Mouse (Mus musculus) thymus, postnatal 4 days (tissue): ENCODE data around the gene Pias1.

Experiments
- DNase-seq: peaks from one replicate; pipeline ENCODE4 v3.0.0; 2021

Pias1 gene

DNA sequence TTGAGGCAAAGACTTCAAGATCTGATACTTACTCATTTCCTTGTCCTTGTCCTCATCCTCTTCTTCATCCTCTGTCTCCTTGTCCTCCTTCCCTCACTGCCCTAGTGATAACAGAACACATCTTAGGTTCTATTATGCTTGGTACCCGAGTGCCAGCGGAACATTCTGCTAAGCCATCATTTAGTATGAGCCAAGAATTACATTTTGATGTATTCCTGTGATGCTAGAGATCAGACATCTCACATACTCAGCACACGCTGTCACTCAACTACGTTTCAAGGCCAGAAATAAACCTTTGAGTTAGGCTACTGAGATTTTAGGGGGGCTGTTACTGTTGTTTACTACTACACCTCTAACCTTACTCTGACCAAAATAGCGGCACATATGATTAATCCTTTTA lies at the start of gene Pias1:
Gene Pias1 (minus strand): TSS at position 101 of the 400 bp plus-strand sequence.
- DNase-seq, result no peak

DNA sequence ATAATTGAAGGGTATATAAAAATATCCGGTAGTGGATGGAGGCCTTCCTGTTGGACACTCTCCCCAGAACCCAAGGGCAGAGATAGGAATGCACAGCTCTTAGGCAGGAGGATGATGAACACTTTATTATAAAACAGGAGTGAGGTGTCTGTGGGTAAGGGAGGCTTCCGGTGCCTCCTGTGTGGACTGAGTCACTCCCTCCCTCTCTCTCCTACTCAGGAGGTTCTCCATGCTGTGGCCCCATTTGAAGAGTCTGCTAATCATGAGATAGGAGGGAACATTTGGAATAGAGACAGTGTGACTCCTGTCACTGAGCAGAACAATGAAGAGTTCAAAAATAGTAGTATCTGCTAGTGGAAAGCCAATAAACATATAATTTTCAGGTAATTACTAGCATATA lies 47.7 kb upstream of the Pias1 start:
- DNase-seq, result no peak

DNA sequence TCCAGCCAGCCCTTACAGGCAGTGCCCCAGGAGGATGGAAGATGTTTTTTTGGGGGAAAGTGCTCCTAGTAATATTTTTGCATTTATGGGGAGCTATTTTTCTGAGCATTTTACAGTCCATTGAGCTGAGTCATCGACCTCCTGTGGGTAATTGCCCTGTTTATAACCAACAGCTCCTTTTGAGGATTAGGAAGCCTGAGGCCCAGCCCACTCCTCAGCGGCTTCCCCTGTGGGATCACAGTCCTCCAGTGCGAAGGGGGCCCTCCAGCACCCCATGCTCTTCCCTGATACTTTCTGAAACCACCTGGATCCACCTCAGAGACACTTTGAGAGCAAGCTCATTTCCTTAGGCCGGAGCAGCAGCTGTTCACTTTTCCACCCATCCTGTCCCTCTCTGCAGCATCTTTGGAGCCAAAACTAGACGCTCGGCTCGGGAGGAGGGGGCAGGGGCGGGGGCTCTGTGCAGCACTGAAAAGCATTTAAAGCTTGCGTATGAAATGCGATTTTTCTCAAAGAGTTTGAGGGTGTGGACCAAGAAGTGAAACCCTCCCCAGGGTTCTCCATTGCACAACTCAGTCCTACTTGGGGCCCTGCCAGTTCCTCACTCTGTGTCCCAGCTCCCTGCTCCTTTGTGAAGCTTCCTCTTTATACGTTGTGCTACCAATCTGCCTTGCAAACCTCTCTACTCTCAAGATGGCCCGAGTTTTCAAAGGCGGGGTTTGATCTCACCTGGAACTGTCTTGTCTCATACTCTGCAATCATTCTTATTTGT lies 43.5 kb upstream of the Pias1 start:
- no peak for DNase-seq

DNA sequence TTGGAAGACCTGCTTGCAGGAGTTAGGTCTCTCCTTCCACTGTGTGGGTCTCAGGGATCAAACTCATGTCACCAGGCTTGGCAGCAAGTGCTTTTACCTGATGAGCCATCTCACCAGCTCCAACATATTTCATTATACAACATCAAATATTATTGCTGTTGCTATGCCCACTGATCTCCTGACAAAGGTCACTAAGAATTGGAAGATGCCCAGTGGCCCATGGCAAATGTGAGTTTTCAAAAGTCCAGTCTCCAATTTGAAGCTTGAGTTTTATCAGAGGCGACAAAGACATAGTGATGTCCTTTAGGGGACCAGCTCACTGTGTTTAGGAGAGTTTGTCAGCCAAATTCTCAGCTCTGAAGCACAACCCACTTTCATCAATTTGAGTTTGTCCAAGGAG lies 34.8 kb upstream of the Pias1 start:
- DNase-seq, result no peak

DNA sequence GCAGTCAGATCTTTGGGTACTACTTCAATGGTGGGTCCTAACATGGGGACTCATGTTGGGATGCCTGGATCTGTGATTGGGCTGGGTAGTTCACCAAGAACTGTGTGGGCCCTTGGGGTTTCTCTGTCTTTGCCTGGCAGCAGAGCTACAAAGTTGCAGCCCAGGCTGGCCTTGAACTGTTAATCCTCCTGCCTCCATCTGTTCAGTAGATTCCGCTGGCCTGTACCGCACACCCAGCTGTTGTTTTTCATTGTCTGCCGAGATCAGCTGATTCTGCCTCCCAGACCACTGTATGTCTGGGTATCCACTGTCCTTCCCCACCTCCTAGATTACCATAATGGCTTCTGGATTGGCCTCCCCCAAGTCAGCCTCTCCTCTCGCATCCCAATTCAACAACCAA lies 19.6 kb upstream of the Pias1 start:
- no peak for DNase-seq

DNA sequence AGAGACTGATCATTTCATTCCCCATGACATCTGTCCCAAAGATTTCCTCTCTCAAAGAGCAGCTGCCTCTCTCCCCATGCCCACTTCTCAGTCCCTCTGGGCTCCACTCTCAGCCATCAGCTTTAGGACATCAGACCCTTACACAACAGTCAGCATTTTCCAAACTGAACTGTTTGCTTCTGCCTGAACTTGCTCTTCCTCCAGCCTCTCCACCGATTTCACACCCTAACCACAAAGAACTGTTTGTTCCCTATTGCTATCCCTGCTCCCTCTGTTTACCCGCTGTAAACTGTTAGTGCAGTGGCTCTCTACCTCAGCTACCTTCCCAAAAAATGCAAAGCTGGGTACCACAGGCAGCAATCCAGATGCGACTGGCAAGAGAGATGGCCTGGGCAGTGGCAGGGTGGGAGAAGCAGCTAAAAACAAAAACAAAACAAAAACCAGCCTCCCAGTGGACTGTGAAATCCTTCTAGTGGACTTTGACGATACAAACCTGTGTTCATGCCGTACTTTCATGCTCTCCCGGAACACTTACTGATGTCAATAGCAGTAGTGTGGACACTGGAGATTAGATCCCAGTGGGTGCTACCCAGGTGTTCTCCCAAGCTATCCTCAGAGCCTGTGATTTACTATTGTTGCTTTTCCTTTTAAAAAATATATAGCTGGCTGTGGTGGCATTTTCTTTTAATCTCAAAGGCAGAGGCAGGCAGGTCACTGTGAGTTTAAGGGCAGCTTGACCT lies 18.5 kb upstream of the Pias1 start:
- DNase-seq, result no peak

DNA sequence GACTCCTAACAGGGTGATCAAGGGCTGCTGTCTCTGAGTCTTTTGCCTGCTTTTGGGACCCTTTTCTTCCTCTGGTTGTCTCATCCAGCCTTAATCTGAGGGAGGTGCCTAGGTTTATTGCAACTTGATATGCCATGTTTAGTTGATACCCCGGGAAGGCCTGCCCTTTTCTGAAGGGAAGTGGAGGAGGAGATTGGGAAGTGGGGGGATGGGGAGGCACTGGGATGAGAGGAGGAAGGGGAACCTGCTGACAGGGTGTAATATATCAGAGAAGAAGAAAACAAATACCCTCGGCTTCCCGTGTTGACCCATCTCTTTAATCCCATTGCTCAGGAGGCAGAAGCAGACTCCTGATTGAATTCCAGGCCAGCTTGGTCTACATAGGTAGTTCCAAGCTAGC lies 10.8 kb upstream of the Pias1 start:
- DNase-seq, result no peak

DNA sequence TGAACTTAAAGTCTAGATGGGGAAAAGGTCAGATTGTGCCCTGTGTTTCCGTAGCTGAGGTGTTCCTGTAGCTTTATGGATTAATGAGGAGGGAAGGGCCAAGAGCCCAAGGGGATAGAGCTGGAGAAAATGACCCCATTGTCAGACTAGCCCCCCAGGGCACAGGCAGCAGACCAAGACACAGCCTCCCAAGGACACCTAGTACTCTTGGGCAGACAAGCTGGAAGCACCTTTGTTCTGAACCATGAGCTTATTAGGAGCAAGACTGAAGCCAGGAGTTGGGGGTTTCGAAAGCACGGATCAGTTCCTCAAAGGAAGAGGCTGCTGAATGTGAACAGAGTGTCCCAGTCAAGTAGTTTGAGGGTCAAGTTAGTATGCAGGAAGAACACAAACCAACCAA lies 9.9 kb upstream of the Pias1 start:
- DNase-seq, result no peak

DNA sequence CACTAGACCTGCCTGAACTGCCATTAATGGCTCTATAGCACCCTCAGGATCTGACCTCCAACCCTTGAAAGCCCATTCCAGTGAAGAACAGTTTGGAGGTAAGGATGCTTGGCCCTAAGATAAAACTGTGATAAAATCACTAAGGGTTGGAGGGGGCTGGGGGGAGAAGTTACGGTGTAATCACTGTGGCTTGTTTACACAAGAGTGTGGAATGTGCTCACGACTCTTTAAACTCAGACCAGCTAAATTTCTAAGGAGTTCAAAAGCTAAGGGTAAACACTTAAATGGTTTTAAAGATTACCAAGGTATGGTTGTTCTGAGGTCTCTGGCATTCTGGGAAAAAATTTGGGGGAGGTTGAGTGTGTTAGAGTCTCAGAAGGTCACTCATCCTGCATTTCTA lies 7.5 kb upstream of the Pias1 start:
- DNase-seq, result no peak

DNA sequence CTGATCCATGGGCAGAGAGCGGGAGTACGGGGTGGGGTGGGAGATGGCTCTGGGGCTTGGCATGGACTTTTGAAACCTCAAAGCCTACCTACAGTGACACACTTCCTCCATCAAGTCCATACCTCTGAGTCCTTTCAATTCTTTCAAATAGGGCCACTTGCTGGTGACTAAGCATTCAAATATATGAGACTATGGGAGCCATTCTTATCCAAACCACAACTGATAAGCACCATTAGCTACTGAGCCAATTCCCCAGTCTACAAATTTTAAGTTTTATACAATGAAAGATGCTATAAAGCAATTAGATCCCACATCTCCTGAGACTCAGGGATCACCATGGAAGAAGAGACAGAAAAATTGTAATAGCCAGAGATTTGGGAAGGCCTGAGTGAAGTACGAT lies 2.4 kb upstream of the Pias1 start:
- no peak for DNase-seq

DNA sequence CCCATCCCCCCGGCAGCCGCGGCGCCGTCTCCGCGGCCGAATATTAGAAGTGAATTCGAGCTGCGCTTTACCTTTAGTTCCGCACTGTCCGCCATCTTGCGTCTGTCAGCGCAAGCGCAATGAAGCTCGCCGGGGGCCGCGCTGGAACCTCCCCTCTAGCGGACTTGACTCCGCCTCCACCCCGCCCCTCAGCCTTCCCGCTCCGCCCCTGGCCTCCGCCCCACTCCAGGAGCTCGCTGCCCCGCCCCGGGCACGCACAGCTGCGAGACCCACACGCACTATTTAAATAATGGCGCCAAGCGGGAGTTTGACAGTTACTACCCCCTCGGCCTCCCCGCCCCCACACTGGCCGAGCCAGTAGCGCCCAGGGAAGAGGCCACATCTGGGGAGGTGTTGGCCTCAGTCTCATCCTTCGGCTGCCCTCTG lies 6.9 kb downstream of the Pias1 start:
- DNase-seq, result peak; percentile 100

DNA sequence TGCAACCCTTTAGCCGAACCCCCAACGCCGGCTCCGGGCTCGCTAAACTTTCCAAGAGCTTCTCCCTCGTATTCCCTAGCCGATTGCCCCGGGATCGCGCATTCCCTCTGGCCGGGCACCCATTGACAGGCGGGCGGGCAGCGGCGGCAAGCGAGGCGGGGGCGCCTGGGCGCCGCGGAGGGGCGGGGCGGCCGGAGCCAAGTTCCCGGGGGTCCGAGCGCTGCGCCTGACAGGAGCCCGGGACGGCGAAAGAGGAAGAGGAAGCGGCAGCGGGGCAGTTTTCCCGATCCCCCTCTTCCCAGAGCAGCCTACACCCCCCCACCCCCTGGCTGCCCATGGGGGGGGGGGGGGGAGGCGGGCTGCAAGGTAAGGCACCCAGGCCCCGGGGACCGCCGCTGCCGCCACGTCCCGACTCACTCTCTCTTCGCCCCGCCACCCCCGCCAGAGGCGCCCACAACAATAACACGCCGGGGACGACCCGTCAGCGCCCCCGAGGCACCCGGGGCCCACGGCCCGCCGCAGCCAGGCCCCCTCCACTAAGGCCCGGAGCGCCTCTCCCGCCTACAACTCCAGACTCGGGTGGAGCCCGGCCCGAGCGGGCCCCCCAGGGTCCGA lies 7.5 kb downstream of the Pias1 start:
- peak; percentile 85 for DNase-seq

DNA sequence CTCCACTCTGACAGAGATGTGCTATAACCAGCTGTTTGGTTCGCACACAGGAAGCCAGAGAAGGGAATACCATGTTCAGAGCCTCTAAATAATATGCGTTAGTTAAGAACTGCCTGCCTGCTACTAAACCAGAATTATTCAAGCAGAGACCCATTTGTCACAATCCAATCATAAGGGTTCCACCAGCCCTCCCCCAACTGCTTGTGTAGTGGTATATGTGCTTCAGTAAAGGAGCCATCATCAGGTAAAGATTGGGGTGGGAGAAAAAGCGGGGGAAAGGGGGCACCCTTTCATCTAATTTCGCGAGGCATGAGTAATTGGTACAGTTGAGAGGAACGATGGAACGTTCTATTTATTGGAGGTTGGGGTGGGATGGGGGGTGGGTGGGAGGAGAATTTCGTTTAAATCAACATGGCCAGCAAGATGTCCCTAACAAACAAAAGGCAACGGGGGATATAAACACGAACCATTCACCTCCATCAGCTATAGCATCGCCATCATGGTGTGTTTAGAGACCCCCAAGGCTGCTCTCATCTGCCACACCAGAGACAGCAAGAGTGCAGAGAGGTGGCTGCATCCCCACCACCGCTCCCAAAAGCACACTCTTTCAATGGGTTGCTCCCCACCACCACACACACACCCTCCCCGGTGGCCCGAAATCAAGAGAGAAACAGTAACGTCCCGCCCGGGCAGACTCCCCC lies 8.1 kb downstream of the Pias1 start:
- DNase-seq, result no peak

DNA sequence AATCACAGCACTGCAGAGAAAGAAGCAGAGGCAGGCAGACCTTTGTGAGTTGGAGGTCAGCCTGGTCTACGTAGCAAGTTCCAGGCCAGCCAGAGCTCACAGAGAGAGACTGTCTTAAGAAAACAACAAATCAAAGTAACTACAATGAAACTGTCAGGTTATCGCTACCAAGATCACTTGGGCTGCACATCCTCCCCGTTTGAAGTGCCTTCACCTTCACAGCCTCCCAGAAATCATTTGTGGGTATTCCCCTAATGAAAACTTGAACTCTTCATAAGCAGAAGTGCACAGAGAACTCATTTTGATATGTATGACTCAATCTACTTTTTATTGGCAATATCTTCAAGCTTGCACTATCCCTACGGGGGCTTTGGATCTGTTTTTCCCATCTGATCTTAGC lies 10.6 kb downstream of the Pias1 start:
- DNase-seq, result no peak

DNA sequence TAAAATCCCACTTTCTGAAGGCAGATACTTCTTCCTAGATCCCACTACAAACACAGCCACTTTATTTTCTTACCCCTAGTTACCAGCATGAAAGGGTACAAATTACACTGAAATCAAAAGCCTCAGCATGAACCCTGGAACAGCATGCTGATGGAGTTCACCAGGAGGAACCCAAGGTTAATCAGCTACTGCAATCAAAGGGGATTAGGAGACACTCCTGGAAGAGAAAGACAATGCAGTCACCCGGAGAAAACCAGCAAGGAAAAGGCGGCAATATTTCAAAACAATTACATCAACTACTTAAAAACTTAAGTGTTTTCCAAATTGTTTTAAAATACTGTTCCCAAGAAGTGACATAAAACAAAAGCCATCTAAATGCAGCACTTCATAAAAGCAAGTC lies 11.9 kb downstream of the Pias1 start:
- DNase-seq, result no peak

DNA sequence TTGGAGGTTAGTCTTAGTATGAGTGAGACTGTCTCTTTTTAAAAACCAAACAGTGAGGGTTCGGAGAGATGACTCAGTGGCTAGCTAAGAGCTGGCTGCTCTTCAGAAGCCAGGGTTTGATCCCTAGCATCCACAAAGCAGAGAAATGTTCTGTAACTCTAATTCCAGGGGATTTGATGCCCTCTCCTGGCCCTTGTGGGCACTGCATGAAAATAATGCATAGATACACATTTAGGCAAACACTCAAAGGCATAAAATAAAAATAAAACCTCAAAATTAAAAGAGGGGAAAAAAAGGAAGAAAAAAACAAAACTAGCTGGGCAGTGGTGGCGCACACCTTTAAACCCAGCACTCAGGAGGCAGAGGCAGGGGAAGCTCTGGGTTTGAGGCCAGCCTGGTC lies 13.3 kb downstream of the Pias1 start:
- peak; percentile 64 for DNase-seq

DNA sequence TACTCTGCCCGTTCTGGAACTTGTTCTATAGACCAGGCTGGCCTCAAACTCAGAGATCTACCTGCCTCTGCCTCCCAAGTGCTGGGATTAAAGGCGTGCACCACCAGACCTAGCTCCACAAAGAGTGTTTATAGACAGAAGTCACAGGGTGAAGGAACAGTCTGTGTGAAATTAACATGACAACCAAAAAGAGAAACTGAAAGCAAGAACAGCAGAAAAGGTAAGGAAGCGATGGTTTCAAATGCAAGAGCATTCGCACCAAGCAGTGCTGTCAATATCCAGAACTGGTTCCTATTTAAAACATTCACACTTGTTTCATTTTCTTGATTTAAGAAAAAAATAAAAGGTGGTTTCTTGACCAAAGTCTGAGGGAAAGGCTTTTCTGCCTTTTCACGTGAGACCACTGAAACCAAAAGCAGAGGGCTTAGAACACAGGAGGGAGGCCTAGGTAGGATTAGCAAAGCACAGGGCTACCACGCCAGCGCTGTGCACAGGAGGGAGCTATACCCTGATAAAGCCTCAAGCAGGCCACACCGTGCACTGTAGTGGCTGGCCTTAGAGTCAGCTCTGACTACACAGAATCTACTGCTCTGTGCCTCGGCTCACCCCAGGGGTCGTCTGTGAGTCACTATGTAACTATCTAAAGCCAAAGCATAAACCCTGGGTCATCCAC lies 15.5 kb downstream of the Pias1 start:
- DNase-seq, result peak; percentile 53

DNA sequence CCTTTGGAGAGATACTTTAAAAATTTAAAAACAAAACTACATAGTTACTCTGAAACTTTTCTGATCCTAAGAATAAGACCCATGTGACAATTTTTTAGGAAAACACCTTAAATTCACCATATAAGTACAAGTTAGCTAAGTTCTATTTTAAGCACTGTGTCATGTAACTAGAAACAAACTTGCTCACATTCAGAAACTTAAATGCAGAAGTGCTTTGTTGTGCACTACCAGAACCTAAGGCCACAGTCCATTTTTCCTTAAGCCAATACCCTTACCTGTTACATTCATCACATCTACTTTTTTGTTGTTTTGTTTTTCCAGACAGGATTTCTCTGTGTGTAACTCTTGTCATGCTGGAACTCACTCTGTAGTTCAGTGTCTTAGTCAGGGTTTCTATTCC lies 17.4 kb downstream of the Pias1 start:
- no peak for DNase-seq

DNA sequence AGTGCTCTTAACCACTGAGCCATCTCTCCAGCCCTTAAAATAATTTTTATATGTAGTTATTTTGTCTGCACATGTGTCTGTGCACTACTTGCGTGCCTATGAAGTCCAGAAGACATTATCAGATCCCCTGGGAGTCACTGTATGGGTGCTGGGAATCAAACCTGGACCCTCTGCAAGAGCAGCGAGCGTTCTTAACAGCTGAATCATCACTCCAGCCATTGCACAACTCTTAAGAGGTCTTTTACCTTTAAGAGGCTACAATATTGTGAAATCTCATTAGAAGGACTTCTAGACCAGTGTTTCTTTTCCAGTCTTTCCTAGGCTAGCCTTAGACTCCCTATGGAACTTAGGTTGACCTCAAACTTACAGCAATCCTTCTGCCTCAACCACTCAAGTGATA lies 21.7 kb downstream of the Pias1 start:
- no peak for DNase-seq

DNA sequence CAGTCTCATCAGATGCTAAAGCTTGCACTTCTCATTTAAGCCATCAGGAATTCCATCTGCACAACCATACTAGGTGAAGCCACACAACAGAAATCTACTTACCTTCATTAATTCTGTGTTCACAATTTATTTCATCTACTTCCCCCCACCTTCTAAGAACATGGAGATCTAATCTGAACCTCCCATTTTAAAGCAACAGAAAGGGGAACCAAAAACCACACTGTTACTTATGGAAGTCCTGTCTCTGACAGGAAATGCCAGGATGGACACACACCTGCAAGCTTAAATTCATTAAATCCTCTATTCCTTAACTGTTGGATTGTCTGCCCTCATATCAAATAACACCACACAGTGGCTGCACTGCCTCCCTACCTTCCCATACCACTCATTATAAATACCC lies 35.0 kb downstream of the Pias1 start:
- DNase-seq, result no peak

DNA sequence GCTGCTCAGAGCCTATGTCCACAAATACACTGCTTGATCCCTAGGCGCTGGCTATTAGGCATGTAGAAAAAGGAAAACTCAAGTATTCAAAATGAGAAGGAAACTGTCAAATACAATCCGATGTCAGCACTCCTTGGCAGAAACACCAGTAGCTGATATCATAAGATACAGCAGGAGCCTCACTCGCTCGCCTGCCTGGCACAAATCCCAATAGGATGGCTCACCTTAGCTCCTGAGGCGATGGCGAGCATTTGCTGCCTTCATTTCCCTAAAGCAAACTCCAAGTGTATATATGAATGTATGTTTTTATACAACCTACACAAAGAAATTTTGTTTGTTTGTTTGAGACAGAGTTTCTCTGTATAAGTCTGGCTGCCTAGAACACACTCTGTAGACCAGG lies 42.4 kb downstream of the Pias1 start:
- DNase-seq, result no peak

DNA sequence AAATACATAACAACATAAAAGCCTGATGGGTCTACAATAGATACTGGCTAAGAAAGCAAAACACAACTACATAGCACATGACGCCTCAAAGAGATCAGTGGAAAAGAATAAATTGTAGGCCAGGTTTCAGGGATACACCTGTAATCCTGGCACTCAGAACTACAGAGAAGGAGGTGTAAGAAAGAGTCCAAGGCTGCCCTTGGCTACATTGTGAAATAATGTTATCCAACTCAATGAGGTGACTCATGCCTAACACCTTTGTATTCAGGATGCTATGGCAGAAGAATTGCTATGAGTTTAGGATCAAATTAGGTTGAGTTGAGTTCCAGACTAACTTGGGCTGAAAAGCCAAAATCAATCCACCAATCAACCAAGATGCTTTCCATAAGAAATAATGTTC lies 43.7 kb downstream of the Pias1 start:
- DNase-seq, result no peak

DNA sequence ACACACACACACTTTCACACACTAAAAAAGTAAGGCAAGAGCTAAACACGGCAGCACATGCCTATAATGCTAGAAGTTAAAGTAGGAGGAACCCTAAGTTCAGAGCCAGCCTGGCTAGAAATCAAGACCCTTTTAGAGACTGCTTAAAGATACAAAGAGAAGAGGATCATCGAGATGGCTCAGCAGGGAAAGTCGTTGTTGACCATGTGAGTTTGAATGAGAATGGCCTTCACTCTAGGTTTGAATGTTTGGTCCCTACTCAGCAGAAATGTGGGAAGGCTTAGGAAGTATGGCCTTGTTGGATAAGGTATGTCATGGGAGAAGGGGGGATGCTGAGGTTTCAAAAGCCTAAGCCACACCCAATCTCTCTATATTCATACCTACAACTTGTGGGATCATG lies 46.8 kb downstream of the Pias1 start:
- DNase-seq, result no peak
